Mouse (Mus musculus) adrenal gland, postnatal 4 days (tissue): ENCODE data around the gene Clcn2. TPM values are rescaled to one million over a fixed set of nuclear protein-coding genes. Genes with fewer than 3 reads are reported as not detected.
A peak's percentile ranks its signal among the peaks of the same experiment; 100 is the strongest.

Experiments
- DNase-seq, 2 experiments: peaks; one replicate each; pipeline ENCODE4 v3.0.0; 2021 to 2022; ENCODE audit warnings: low spot score in 2 of 2, mixed read lengths in 2 of 2
- total RNA-seq, 2 experiments: library from RNA; stranded (reverse); gene quantifications; 2 replicates each; pipeline ENCODE4 v1.2.3; 2021

The Clcn2 gene
- total RNA-seq, 2 experiments from 2014 or later = 49.6 to 57.3 TPM

DNA sequence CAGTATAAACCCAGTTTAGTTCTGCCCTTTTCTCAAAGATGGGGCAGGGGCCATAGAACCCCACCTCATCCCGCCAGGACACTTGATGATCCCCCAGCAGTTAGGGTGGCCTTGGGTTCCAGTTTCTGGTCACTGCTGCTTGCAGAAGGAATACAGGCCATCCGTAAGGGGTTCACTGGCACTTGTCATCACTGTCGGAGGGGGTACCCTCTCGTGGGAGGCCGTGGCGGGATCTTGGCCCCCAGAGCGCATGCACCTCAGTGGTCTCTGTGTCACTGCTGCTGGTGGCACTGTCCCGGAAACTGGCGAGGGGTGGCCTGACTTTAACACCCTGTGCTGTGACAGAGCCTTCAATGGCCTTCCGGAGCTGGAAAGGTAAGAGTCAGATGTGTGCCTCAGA is 14.5 kb downstream of the Clcn2 start:
- DNase-seq = no peak

- peak; percentile 60 to 75 for DNase-seq
Observed at GRCm38 (mm10) chr16:20702522-20702893, 15.0 kb downstream of the Clcn2 start.

- DNase-seq = no peak
Observed at GRCm38 (mm10) chr16:20701729-20702521, 15.6 kb downstream of the Clcn2 start.

- no peak for DNase-seq
Observed at GRCm38 (mm10) chr16:20701316-20701715, 16.2 kb downstream of the Clcn2 start.

GRCm38 (mm10) chr16:20700036-20700435 is 17.5 kb downstream of the Clcn2 start:
- DNase-seq = no peak

- no peak for DNase-seq
Observed at GRCm38 (mm10) chr16:20699266-20699665, 18.3 kb downstream of the Clcn2 start.

GRCm38 (mm10) chr16:20695622-20696323 is 21.8 kb downstream of the Clcn2 start:
- peak; percentile 68 to 74 for DNase-seq

- DNase-seq = no peak
Observed at GRCm38 (mm10) chr16:20694781-20695180, 22.8 kb downstream of the Clcn2 start.

DNA sequence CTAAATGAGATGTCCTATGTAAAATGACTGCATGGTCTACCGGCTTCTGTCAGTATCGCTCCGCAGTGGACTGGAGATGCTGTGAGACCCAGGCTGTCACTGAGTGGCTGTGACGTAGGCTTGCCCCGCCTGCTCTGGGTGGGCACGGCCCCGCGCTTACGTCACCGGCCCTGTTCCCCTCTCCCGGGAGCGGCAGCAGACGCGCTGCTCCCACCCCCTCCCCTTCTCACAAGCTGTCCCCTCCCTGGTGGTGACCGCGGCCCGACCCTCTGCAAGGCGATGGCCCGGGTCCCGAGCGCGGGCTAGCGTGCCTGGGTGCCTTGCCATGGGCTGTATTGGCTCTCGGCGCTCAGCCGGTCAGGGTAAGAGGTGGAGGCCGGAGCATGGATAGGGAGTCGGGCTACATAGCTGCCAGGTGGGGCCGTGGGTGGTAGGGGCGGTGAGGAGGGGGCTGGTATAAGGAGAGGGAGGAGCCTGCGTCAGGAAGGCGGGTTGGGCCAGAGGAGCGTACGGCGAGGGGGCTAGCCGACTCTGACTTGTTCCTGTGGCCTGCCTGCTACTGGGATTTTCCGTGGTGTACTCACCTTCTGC is 24.3 kb downstream of the Clcn2 start, which contains the start of gene Fam131a:
Gene Fam131a, plus strand, starts transcription at position 131 of the 591 bp plus-strand sequence.
- peak; percentile 53 to 71 for DNase-seq

DNA sequence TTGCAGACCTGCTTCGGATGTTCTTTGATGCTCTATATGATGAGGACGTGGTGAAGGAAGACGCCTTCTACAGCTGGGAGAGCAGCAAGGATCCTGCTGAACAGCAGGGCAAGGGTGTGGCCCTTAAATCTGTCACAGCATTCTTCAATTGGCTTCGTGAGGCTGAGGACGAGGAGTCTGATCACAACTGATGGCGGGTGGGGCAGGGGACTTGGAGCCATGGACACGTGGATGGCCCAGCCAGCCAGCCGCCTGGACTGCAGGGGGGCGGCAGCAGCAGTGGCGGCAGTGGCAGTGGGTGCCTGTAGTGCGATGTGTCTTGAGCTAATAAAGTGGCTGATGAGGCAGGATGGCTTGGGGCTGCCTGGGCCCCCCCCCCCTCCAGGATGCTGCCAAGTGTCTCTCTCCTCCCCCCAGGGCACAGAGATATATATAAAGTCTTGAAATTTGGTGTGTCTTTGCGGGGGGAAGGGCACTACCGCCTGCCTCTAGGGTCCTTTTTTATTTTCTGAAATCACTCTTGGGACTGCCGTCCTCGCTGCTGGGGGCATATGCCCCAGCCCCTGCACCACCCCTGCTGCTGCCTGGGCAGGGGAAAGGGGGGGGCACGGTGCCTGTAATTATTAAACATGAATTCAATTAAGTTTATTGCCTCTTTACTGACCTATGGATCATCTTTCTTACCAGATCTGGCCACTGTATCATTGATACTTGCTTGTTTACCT is 25.1 kb downstream of the Clcn2 start:
- no peak for DNase-seq

DNA sequence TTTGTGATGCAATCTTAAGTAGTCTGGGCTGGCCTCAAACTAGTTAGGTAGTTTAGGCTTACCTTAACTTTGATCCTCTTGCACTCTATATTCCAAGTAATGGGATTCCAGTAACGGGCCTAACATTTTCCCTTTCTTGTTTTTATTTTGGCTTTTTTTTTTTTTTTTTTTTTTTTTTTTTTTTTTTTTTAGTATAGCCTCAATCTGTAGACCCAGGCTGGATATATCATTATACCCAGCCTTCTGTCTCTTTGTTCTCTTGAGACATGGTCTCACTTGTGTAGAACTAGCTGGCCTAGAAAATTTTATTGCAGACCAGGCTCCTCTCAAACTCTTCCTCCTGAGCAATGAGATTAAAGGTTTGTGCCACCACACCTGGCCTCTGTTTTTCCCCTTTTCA is 25.9 kb downstream of the Clcn2 start:
- DNase-seq = no peak

DNA sequence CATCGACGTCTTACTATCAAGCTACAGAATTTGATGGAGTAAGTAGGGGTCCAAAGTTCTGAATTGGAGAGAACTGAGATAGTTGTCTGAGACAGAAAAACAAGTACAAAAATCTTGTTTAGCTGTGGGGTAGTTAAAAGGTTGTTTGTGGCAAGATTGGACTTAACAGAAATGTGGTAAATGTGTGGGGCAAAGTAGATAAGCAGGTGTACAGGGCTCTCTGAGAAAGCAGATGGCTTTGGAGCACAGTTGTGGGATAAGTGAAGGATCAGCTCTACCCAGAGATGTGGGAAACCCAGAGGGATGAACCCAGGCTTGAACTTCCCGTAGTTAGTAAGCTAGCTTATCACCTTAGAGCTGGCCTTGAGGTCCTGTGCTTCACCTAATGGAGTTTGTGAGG is 26.8 kb downstream of the Clcn2 start:
- no peak for DNase-seq

DNA sequence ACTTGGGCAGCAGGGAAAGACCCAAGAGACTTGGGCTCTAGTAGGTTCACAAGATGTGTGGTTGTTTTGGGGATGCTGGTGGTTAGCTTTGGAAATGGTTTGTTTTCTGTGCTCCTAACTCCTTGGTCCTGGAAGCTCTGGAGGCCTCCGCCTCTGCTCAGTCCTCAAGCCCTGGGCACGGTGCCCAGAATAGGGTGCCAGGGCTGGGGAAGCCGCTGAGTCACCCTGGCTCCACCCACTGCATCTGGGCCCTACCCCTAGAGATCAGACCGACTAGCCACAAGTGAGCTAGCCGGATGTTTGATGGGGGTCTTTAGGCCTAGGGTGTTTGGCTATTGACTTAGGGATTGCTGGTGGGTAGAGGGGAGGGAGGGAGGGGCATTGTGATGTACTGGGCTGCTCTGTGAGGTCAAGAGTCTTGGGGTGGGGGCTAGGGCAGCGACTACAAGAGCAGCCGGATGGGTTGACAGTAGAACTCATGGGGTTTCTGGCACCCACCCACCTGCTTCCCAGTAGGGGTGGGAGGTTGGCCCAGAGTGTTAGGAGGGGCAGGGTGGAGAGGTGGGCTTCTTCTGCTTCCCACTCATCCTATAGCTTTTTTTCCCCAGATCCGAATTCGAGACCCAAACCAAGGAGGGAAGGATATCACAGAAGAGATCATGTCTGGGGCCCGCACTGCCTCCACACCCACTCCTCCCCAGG is 39.4 kb downstream of the Clcn2 start:
- DNase-seq = peak; percentile 74 to 86

GRCm38 (mm10) chr16:20677380-20677779 is 40.2 kb downstream of the Clcn2 start:
- no peak for DNase-seq

DNA sequence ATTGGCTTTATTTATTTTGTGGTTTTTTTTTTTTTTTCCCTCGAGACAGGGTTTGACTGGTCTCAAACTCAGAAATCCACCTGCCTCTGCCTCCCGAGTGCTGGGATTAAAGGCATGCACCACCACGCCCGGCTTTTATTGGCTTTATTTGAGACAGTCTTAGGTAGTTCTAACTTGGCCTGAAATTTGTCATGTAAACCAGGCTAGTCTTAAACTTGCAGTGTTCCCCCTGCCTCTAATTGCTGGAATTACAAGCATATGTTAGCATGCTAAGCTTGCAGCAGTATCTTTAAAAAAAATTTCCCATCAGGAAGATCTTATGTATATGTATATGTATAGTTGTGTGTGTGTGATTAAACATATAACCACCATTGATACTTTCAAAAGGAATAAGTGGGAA is 40.8 kb downstream of the Clcn2 start:
- no peak for DNase-seq

DNA sequence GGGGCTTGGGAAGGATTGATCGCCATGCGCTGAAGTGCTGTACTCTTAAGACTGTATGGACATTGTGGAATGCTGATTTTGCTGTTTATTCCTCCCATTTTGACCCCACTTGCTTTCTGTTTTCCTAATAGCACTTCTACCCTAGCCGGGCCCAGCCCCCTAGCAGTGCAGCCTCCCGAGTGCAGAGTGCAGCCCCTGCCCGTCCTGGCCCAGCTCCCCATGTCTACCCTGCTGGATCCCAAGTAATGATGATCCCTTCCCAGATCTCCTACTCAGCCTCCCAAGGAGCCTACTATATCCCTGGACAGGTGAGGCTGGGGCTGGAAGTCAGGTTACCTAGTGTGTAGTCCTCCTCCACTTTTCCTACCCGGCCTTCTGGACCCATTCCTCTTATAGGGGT is 42.3 kb downstream of the Clcn2 start:
- DNase-seq = no peak

DNA sequence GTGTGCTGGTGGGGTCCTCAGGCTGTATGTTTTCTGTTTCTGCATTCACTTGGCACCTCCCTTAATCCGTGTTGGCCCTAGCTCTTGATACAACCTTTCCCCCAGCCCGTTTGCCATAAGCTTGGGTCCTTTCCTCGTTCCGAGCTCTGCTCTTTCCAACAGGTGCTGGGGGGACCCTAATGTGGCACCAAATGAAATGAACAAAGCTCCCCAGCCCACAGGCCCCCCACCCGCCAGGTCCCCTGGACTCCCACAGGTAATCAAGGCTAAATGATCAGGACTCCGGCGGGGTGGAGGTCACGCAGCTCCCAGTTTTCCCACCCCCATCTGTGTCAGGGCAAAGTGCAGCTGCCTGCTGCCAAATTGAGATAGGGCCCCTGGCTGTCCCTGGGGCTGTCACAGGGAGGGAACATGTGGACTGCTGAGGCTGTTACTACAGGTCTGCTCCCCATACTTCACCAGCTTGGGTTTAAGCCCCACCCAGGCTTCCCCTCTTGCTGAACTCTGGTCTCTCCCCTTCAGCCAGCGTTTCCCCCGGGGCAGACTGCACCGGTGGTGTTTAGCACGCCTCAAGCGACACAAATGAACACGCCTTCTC is 43.7 kb downstream of the Clcn2 start:
- DNase-seq = peak in 1 of 2 experiments; percentile 31

DNA sequence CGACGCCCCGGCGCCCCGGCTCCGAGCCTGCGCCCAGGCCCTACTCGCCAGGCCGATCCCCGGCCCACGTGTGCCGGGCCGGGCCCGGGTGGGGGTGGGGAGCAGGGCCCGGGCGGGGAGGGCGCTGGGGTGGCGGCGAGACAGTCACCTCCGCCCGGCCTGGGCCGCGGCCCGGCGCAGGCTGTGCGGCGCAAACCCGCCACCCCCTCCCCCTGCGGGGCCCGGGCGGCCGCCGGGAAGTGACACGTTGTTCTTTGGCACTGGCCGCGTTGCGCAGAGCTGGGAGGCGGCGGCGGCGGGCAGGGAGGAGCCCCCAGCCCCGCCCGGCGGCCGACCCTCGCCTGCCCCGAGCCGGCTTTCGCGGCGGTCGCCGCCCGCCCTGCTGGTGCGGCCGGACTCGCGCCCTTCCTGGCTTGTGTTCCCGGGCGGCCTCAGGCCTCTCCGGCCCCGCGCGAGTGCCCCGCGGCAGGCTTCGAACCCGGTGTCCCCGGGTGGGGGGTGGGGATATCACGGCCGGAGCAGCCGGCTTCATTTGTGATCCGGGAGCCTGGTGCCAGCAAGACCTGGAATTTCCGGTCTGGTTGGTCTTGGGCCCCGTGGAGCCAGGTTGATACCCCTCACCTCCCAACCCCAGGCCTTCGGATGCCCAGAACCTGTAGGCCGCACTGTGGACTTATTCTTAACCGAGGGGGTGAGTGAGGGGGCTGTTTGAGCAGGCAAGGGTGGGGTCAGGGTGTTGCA is 44.4 kb downstream of the Clcn2 start:
- peak; percentile 37 to 42 for DNase-seq

DNA sequence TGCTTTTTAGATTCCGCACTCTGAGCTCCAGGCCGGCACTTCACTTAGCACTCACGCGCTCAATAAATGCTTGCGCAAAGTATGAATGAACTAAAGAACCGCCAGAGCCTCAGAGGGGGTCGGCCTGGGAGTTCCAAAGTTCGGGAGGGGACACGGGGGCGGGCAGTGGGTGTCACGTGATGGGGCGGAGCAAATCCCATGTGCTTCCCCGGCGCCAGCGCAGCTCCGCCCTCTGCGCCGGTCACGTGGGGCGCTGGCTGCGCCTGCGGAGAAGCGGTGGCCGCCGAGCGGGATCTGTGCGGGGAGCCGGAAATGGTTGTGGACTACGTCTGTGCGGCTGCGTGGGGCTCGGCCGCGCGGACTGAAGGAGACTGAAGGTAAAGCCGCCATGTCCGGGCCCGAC is 45.0 kb downstream of the Clcn2 start:
- peak; percentile 87 to 88 for DNase-seq

- no peak for DNase-seq
Observed at GRCm38 (mm10) chr16:20671886-20672285, 45.7 kb downstream of the Clcn2 start.
